Mouse (Mus musculus) R1 (cell line): ENCODE data around the gene Sirpa.

Experiments used
- DNase-seq: peaks from one replicate; pipeline ENCODE4 v3.0.0-alpha.2; 2018; ENCODE audit warnings: low read depth, low spot score

Sirpa gene

DNA sequence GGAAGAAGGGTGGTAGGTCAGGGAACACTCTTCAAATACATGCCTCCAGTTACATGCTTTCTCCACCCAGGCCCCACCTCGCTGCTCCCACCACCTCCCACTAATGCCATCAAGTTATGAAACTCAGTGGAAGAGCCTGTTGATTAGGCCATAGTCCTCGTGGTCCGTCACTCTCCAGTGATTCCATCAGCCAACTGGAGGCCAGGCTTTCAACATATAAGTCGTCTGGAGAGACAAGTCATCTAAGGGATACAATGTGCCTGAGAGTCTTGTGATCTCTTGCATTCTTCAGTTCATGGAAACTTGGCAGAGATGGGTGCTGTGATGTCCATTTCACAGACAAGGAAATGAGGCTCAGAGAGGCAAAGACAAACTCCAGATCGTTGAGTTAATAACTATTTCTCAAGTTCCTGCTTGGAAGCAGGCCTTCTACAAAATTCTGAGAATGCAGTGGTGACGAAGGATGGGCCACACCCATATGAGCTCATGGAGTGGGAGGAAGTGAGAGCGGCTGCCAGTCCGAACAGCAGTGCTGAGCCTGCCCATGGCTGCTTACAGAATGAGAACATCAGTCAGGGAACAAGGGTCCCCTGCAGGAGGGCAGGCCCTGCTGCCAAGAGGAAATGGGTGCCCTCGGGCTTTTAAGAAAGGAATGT lies 40.6 kb downstream of the Sirpa start:
- no peak for DNase-seq

DNA sequence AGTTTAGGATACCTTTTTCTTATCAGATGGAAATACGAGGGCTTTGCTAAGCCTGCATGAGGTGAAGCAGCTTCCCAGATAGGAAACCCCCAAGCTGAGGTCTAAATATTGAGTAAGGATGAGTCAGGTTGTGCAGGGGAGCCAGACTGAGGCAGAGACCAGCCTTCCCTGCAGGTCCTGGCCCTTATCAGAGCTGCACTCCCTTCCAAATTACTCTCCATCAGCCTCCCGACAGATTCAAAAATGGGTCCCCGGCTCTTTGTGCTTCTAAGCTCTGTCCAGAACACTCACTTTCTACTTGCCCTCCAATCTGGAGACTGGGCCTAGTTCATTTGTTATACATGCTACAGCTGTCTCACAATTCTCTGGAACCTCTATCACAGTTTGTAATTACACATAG lies 41.3 kb downstream of the Sirpa start:
- DNase-seq, result no peak

DNA sequence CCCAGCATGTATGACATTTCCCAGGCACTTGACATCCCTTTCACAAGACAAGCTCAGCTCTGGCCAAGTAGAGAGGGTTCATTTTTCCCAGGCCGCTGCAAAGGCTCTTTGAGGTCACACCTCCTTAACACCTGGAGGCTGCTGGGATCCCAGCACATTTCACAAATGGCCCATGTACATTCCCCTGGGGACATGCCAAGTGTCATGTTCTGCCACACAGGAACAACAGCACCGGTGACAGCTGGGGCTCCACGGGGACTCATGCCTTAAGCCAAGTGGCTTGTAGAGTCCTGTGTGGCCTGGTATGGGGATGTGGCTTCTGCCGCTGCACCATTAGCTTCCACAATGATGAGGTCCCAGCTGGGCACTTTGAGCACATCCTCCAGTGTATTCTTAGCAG lies 60.0 kb downstream of the Sirpa start:
- DNase-seq, result no peak

DNA sequence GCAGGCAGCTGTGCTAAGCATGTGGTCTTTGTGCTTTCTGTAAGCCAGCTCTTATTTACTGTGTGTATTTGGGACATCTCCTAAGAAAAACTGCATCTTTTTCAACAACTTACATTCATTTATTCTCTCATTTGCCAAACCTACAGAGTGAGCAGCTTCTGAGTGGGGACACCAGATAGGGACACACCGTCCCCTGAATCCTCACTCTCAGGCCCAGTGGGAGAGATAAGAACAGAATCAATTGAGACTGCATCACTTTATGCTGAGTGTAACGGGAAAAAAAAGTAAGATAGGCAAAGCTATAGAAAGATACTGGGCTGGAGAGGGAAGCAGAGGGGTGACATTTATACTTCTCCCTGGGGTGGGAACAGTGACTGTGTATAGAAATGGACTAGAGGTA lies 61.0 kb downstream of the Sirpa start:
- no peak for DNase-seq

DNA sequence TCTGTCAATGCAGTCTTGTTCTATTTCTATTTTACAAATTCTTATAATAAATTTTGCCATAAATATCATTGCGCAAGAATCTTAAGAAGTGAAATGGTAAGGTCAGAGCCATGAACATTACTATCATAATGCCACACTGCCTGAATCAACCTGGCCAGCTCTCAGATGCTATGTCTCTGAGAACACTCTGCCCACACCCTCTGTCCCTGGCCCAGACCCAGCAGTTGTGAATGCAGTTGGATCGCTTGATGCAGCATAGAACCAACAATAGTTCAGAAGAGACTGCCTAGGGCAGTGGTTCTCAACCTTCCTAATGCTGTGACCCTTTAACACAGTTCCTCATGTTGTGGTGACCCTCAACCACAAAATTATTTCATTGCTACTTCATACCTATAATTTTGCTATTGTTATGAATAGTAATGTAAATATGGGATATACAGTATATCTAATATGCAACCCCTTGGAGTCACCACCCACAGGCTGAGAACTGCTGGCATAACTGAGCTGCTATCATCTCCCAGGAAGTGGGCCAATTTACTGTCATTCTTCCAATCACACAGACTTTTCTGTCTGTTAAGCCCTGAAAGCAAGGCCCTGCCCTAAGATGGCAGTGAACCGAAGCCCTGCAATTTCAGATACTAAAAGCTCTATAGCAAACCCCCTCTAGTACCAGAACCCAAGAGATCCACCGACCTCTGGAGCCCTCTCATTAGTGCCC lies 61.8 kb downstream of the Sirpa start:
- DNase-seq, result no peak

DNA sequence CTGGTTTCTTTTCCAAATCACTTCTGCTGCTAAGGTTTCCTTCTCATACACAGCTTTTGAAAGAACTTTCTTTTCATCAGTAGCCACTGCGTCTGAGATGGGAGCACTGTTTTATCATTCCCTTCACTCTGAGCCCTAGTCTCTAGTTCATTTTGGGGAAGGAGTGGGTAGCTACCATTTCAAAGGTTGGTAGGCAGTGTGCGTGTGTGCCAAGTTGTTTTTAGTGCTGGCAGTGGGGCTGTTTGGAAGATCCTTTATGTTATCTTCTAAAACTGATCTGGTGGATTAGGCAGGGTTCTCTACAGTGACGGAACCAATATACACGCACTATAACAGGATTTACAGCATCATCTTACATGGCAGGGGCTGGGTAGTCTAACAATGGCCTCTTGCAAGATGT lies 62.4 kb downstream of the Sirpa start:
- DNase-seq, result no peak

DNA sequence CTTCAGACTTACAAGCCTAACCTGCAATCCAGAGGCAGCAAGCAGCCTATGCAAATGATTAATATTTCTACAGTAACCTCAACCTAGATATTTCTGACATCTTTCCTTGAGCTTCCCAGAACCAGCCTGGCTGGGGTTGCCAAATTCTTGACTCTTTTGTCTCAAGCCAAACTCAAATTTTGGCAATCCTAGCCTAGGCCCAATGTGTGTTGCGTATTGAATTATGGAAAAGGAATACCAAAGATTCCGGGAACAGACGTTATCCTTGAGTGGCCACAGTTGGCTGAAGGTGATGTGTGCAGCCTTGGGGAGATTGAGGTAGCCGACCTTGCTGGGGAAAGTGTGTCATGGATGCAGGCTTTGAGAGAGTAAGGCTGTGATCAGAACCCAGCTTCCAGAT lies 66.2 kb downstream of the Sirpa start:
- no peak for DNase-seq

DNA sequence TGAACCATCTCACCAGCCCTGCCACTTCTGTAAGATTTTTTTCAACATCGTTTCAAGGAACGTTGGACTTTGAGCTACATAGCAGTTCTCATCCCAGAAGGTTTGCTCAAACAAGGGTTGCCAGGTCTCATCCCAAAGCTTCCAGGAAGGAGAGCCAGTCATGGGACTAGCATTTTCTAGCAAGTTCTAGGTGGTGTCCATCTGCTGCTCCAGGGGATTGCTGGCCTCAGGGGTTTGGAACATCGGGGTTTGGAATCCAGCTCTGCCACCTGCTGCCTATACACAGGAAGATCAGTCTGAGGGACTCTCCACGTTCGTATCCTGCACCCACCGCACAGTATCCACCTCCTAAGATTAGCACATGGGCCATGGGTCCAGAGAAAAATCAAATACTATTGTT lies 67.4 kb downstream of the Sirpa start:
- no peak for DNase-seq

DNA sequence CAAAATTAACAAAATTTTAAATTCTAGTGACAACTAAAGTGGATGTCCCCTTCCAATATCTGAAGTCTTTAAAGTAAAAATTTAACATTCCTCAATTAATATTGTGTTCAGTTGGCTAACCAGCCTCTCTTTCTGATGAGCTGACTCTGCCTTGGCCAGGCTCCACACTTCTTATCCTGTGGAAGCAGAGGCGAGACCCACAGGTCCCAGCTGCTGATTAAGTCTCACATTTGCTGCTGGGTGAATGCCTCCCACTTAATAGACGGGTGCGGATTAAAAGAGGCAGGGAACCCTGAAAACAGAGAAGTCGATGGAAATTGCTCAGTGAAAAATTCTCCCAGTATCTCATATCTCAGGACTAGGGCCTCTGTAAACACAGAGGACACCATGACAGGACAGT lies 69.8 kb downstream of the Sirpa start:
- DNase-seq, result no peak

DNA sequence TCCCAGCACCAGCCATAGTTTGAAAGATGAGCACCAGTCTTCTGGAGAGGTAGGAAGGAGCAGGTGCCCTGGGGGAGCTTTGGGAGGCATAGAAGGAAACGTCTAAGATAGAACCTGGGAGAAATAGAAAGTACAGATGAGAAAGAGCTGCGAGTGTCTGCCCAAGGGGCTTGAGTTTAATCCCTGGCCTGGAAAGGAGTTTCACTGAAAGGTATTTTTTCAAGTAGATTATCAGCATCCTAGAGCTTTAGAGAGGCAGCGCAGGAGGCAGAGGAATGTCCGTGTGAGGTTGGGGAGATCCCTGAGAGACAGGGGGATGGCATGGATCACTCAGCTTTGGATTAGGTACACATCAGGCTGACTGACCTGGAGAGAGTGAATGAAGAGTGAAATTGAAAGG lies 79.3 kb downstream of the Sirpa start:
- DNase-seq, result no peak

DNA sequence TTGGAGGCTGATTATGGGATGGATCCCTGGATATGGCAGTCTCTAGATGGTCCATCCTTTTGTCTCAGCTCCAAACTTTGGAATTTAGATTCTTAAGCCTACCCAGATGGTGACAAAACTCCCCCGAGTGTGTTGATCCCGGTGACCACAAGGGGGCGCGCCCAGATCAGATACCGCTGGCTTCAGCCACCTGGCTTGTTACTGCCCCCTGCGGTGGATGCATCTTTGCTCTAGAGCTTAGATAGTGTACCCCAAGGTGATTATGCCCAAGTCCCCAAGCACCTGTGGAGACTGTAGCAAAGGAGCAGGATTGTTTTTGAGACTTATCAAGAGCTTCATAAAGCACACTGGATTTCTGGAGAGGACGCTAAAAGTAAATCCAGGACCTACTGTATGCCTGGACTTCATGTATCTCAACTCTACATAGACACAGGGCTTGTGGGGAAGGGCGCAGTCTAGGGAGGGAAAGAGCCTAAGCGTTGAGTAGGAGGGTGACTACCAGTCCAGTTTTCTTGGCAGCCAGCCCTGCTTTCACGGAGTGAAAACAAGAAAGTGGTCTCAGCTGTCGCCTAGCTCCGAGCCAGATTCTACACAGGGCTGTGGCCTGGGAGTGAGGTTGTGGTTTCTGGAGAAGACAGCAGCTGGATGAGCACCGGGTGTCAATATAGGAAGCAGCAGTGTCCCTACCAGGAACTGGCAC lies 82.5 kb downstream of the Sirpa start:
- DNase-seq, result peak; percentile 83

DNA sequence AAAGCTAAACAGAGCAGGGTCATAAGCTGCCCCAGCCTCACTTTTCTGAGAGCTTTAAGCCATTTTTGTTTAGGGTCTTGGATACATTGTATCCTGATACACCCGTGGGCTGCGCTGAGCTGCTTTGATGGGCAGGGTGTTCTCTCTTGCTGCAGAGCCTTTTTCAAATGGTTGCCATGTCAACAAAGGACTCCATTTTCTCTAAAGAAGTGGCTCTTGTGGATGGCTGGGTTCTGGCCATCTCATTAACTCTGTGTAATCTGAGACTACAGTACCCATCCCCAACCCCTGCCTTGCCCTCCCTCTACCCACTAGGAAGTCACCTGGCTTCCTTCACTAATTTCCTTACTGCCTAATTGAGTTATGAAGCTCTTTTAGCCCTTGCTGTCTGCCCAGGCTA lies 85.0 kb downstream of the Sirpa start:
- DNase-seq, result peak; percentile 59

DNA sequence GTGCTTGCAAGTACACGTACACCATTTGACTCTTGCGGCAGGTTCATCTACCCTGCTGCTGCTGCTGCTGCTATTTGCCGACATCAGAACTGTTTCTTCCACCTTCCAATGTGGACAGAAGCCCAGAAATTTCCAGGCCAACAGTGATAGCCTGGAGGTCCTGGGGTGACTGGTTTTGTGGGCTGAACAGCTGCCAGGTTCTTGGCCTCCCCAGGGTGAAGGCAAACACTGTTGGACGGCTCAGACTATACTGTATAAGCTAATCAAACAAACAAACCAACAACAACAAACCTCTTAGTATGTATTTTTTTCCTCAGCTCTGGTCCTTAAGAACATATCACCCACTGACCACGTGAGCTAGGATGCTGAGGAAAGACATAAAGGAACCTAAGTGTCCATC lies 86.4 kb downstream of the Sirpa start:
- no peak for DNase-seq

DNA sequence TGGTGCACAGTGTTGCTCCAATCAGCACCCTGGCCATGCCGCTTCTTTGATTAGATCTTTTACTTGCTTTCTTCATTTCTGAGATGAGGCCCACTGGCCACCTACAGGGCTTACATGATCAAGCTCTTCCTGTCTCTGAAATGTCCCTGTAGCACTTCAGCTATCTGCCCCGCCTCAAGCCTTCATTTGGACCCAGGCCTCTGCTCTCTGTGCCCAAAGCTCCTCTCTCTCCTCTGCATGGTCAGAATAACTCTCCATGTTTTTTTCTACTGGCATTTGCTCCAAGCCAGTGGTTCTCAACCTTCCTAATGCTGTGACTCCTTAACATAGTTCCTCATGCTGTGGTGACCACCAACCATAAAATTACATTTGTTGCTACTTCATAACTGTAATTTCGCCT lies 87.6 kb downstream of the Sirpa start:
- DNase-seq, result no peak
